Mouse (Mus musculus) T-cell, adult 2 months (primary cell): ENCODE data around the gene B3galnt1.

Source experiments
- DNase-seq: peaks from one replicate; pipeline ENCODE4 v3.0.0; 2022; ENCODE audit warnings: low spot score

Gene B3galnt1

GRCm38 (mm10) chr3:69563406-69563805 is 35.4 kb downstream of the B3galnt1 start:
- DNase-seq = no peak

- no peak for DNase-seq
Measured at GRCm38 (mm10) chr3:69561686-69562085, 37.1 kb downstream of the B3galnt1 start.

GRCm38 (mm10) chr3:69559975-69560330 is 38.8 kb downstream of the B3galnt1 start:
- no peak for DNase-seq

GRCm38 (mm10) chr3:69559316-69559974 is 39.3 kb downstream of the B3galnt1 start:
- DNase-seq = no peak

GRCm38 (mm10) chr3:69556092-69556778 is 42.5 kb downstream of the B3galnt1 start:
- no peak for DNase-seq

- no peak for DNase-seq
Measured at GRCm38 (mm10) chr3:69555511-69555910, 43.2 kb downstream of the B3galnt1 start.

GRCm38 (mm10) chr3:69549602-69550001 is 49.2 kb downstream of the B3galnt1 start:
- no peak for DNase-seq

- DNase-seq = no peak
Measured at GRCm38 (mm10) chr3:69548704-69549455, 49.9 kb downstream of the B3galnt1 start.

GRCm38 (mm10) chr3:69545017-69545416 is 53.7 kb downstream of the B3galnt1 start:
- DNase-seq = no peak

- DNase-seq = no peak
Measured at GRCm38 (mm10) chr3:69543730-69544129, 55.0 kb downstream of the B3galnt1 start.

- DNase-seq = no peak
Measured at GRCm38 (mm10) chr3:69542962-69543361, 55.8 kb downstream of the B3galnt1 start.

- DNase-seq = no peak
Measured at GRCm38 (mm10) chr3:69535941-69536647, 62.7 kb downstream of the B3galnt1 start.

- DNase-seq = no peak
Measured at GRCm38 (mm10) chr3:69535486-69535885, 63.3 kb downstream of the B3galnt1 start.

- no peak for DNase-seq
Measured at GRCm38 (mm10) chr3:69532687-69533086, 66.1 kb downstream of the B3galnt1 start.

GRCm38 (mm10) chr3:69531511-69531910 is 67.2 kb downstream of the B3galnt1 start:
- DNase-seq = no peak

- DNase-seq = no peak
Measured at GRCm38 (mm10) chr3:69529576-69529975, 69.2 kb downstream of the B3galnt1 start.

GRCm38 (mm10) chr3:69527384-69527783 is 71.4 kb downstream of the B3galnt1 start:
- no peak for DNase-seq

- no peak for DNase-seq
Measured at GRCm38 (mm10) chr3:69525072-69525529, 73.7 kb downstream of the B3galnt1 start.

- DNase-seq = peak; percentile 3
Measured at GRCm38 (mm10) chr3:69524356-69525071, 74.2 kb downstream of the B3galnt1 start.
